Mouse (Mus musculus): ENCODE results near the gene Erp27.

Erp27 gene

DNA sequence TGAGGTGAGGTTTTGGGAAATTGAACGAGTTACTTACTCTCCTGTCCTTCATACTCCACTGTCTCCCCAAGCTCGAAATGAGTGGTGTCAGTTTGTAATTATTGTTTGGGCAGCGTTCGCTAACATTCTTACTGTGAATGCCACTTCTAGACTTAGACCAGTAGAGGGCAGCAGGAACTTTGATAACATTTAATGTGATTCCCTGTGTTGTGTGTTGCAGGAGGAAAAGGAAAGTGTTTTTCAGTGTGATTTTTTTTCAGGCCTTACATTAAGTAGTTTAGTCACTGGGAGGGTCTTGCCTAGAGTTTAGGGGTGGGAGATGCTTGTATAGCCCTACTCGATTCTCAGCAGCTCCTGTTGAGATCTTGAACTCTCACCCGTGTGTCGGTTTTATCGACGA, 61.0 kb downstream of the Erp27 start:
- DNase-seq (ENCODE audit: low spot score) = no peak

GRCm38 (mm10) chr6:136858420-136858819, 63.6 kb downstream of the Erp27 start:
- no peak for DNase-seq (ENCODE audit: low spot score)

- DNase-seq (ENCODE audit: low spot score) = no peak
These were observed 64.1 kb downstream of the Erp27 start for GRCm38 (mm10) chr6:136857873-136858260.

Data from testis, postnatal 14 days (tissue).